In the genomic region with DNA sequence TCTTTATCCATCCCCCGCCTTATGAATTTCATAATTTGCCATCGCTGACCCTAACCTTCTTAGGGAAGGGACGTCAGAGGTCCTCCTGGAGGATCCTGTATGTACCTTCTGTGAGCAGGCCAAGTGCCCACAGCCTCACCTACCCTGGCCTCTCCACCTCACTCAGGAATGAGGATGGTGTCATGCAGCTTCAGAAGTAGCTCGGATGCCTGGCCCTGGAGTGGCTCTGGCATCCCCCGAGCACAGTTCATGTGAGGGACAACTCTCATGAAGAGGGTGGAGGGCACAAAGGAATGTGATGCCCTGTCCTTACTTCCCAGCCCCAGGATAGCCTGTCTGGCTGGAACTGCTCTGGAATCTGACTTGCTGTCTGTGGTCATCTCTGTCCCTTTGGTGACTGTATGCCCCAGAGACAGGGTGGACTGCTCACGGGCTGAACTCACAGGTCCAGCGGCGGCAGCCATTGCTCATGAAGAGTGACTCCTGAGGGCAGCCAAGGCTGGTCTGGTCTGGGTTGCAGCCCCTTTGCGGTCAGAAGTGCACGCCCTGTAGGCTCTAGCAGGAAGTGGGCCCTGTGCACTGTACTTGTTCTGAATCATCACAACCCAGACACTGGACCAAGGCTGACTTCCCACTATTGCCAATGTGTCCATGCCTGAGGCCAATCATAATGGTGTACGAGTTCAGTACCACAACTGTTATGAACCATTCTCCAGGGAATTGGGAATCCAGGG, we compare ENCODE assay signal across 1 mouse cellular context.
TF ChIP-seq lines count a peak whose summit lies in the region.

No protein-coding gene starts in this region.

TF ChIP-seq in C2C12, 6 proteins besides CTCF, POLR2A, EP300 and RAD21 (continued from another document):
- no peak for TF ChIP-seq MYOD1 (IDR thresholded peaks at IDR 0.05; ENCODE audit: control insufficient read depth, insufficient read length, low read depth)
